Mouse (Mus musculus) kidney, embryonic 16.5 days (tissue): ENCODE measurements around the gene Sorcs3. TPM values are rescaled to one million over a fixed set of nuclear protein-coding genes. Genes with fewer than 3 reads are reported as not detected.

Experiments
- ATAC-seq: fragments of 200-750 bp; cut with Nextera tagmentation; 2 replicates; pipeline ENCODE4 v1.8.0; 2017; ENCODE audit warnings: moderate TSS enrichment; ENCODE audit not compliant: low FRiP score, low TSS enrichment
- H3K27ac ChIP-seq: fragments of 300-500 bp; sonication (generic); 2 replicates; pipeline ENCODE4 v1.5.1; 2014; ENCODE audit warnings: low read length
- H3K27me3 ChIP-seq: fragments of 300-500 bp; sonication (generic); 2 replicates; pipeline ENCODE4 v1.6.1; 2014; ENCODE audit warnings: low read length, control low read depth, mixed read lengths; ENCODE audit not compliant: insufficient read depth
- H3K36me3 ChIP-seq: fragments of 300-500 bp; sonication (generic); 2 replicates; pipeline ENCODE4 v1.6.1; 2014; ENCODE audit warnings: low read length, control low read depth, mixed read lengths; ENCODE audit not compliant: insufficient read depth
- H3K4me1 ChIP-seq: fragments of 300-500 bp; sonication (generic); 2 replicates; pipeline ENCODE4 v1.6.1; 2014; ENCODE audit warnings: low read length, control low read depth, mixed read lengths; ENCODE audit not compliant: insufficient read depth
- H3K4me2 ChIP-seq: fragments of 300-500 bp; sonication (generic); replicated peaks from 2 replicates; pipeline ENCODE4 v1.6.1; 2014; ENCODE audit warnings: low read depth, low read length
- H3K4me3 ChIP-seq: fragments of 300-500 bp; sonication (generic); 2 replicates; pipeline ENCODE4 v1.5.1; 2014; ENCODE audit warnings: mild to moderate bottlenecking, low read length
- H3K9ac ChIP-seq: fragments of 300-500 bp; sonication (generic); replicated peaks from 2 replicates; pipeline ENCODE4 v1.6.1; 2014; ENCODE audit warnings: low read length
- H3K9me3 ChIP-seq: fragments of 300-500 bp; sonication (generic); 2 replicates; pipeline ENCODE4 v1.6.1; 2016; ENCODE audit warnings: low read length, control low read depth
- WGBS: fragments of 180-500 bp; shearing (Covaris S2); extraction: QIAGEN DNeasy Blood & Tissue Kit; methylation state at CpG from one replicate; pipeline ENCODE4 v1.1.7; 2014; 5-methylcytosine and 5-hydroxymethylcytosine counted together
- polyA plus RNA-seq: library from polyadenylated mRNA; unstranded; fragments of >200 nt; fragmentation: Nextera tagmentation; extraction: Ambion mirVana; gene quantifications from 2 replicates; pipeline ENCODE4 v1.2.1, GENCODE M21; 2015

The Sorcs3 gene
- 1.3 and 1.8 TPM in 2 replicates for polyA plus RNA-seq

GRCm38 (mm10) chr19:48205929-48206814 is at the start of gene Sorcs3:
Sorcs3 (plus strand) TSS chr19:48206025.
- Histone ChIP-seq H3K27ac (no peak within 1 kb of the TSS), H3K36me3 (no peaks in the 10 kb centered on the region), H3K9me3 (peaks cover 5% of the 10 kb centered on the region; the same call in 1 of the 2 replicates), H3K4me2 (peak within 1 kb of the TSS; percentile 97), H3K27me3 (peaks cover 49% of the 10 kb centered on the region), H3K9ac (peak within 1 kb of the TSS; percentile 59), H3K4me1 (peaks cover 20% of the 10 kb centered on the region), H3K4me3 (peak within 1 kb of the TSS; percentile 59)
- peak; percentile 50; the same call in 1 of the 2 replicates for ATAC-seq
- under 1% methylated on average over 65 of the region's 70 CpGs for WGBS

- Histone ChIP-seq H3K4me3 (no peak overlapping the region), H3K4me2 (no peak overlapping the region), H3K9ac (no peak overlapping the region), H3K36me3 (no peaks in the 10 kb centered on the region), H3K27me3 (no peaks in the 10 kb centered on the region), H3K4me1 (no peaks in the 10 kb centered on the region), H3K27ac (no peak overlapping the region), H3K9me3 (no peaks in the 10 kb centered on the region)
- no peak for ATAC-seq
- WGBS = 89% methylated on average over 3 of the region's 3 CpGs
Observed at GRCm38 (mm10) chr19:48165341-48165740, 40.5 kb upstream of the Sorcs3 start.

- no peaks in the 10 kb centered on the region for H3K36me3 ChIP-seq
- H3K9me3 ChIP-seq = no peaks in the 10 kb centered on the region
- no peaks in the 10 kb centered on the region for H3K27me3 ChIP-seq
- H3K9ac ChIP-seq = no peak overlapping the region
- no peak for ATAC-seq
- no peak overlapping the region for H3K4me3 ChIP-seq
- H3K27ac ChIP-seq = no peak overlapping the region
- H3K4me2 ChIP-seq = no peak overlapping the region
- no peaks in the 10 kb centered on the region for H3K4me1 ChIP-seq
- 40% methylated on average over 1 of the region's 1 CpGs for WGBS
Observed at GRCm38 (mm10) chr19:48167110-48167509, 38.7 kb upstream of the Sorcs3 start.

GRCm38 (mm10) chr19:48168284-48168683 is 37.5 kb upstream of the Sorcs3 start:
- Histone ChIP-seq H3K27me3 (no peaks in the 10 kb centered on the region), H3K4me3 (no peak overlapping the region), H3K9ac (no peak overlapping the region), H3K4me1 (no peaks in the 10 kb centered on the region), H3K4me2 (no peak overlapping the region), H3K36me3 (no peaks in the 10 kb centered on the region), H3K27ac (no peak overlapping the region), H3K9me3 (no peaks in the 10 kb centered on the region)
- 54% methylated on average over 5 of the region's 5 CpGs for WGBS
- no peak for ATAC-seq

GRCm38 (mm10) chr19:48174717-48175116 is 31.1 kb upstream of the Sorcs3 start:
- no peak overlapping the region for H3K27ac ChIP-seq
- no peaks in the 10 kb centered on the region for H3K36me3 ChIP-seq
- no peak overlapping the region for H3K9ac ChIP-seq
- ATAC-seq = no peak
- H3K9me3 ChIP-seq = no peaks in the 10 kb centered on the region
- no peak overlapping the region for H3K4me3 ChIP-seq
- 68% methylated on average over 4 of the region's 4 CpGs for WGBS
- no peak overlapping the region for H3K4me2 ChIP-seq
- H3K27me3 ChIP-seq = no peaks in the 10 kb centered on the region
- no peaks in the 10 kb centered on the region for H3K4me1 ChIP-seq

GRCm38 (mm10) chr19:48203928-48204470 is 1.8 kb upstream of the Sorcs3 start:
- peak overlapping the region; percentile 97 for H3K4me2 ChIP-seq
- peaks cover 20% of the 10 kb centered on the region for H3K4me1 ChIP-seq
- peaks cover 49% of the 10 kb centered on the region for H3K27me3 ChIP-seq
- H3K4me3 ChIP-seq = peak overlapping the region; percentile 59
- no peaks in the 10 kb centered on the region for H3K36me3 ChIP-seq
- ATAC-seq = no peak; the same call in 1 of the 2 replicates
- 1% methylated on average over 22 of the region's 22 CpGs for WGBS
- H3K9ac ChIP-seq = no peak overlapping the region
- H3K27ac ChIP-seq = no peak overlapping the region
- H3K9me3 ChIP-seq = peaks cover 5% of the 10 kb centered on the region; the same call in 1 of the 2 replicates

- peaks cover 5% of the 10 kb centered on the region; the same call in 1 of the 2 replicates for H3K9me3 ChIP-seq
- peak overlapping the region; percentile 97 for H3K4me2 ChIP-seq
- H3K9ac ChIP-seq = no peak overlapping the region
- H3K4me3 ChIP-seq = peak overlapping the region; percentile 59
- under 1% methylated on average over 8 of the region's 8 CpGs for WGBS
- no peak for ATAC-seq
- H3K4me1 ChIP-seq = peaks cover 20% of the 10 kb centered on the region
- H3K27me3 ChIP-seq = peaks cover 49% of the 10 kb centered on the region
- no peak overlapping the region for H3K27ac ChIP-seq
- no peaks in the 10 kb centered on the region for H3K36me3 ChIP-seq
Observed at GRCm38 (mm10) chr19:48204476-48204875, 1.3 kb upstream of the Sorcs3 start.

GRCm38 (mm10) chr19:48204892-48205761 is 698 bp upstream of the Sorcs3 start:
- Histone ChIP-seq H3K9me3 (peaks cover 5% of the 10 kb centered on the region; the same call in 1 of the 2 replicates), H3K27me3 (peaks cover 49% of the 10 kb centered on the region), H3K4me3 (peak overlapping the region; percentile 59), H3K4me2 (peak overlapping the region; percentile 97), H3K4me1 (peaks cover 20% of the 10 kb centered on the region), H3K36me3 (no peaks in the 10 kb centered on the region), H3K9ac (peak overlapping the region; percentile 59), H3K27ac (no peak overlapping the region)
- ATAC-seq = peak; percentile 20; the same call in 1 of the 2 replicates
- WGBS = 1% methylated on average over 43 of the region's 62 CpGs

- peaks cover 20% of the 10 kb centered on the region for H3K4me1 ChIP-seq
- peaks cover 49% of the 10 kb centered on the region for H3K27me3 ChIP-seq
- no peak for ATAC-seq
- H3K4me3 ChIP-seq = peak overlapping the region; percentile 59
- H3K36me3 ChIP-seq = no peaks in the 10 kb centered on the region
- H3K9me3 ChIP-seq = peaks cover 2% of the 10 kb centered on the region; the same call in 1 of the 2 replicates
- WGBS = 3% methylated on average over 20 of the region's 21 CpGs
- no peak overlapping the region for H3K27ac ChIP-seq
- no peak overlapping the region for H3K9ac ChIP-seq
- H3K4me2 ChIP-seq = peak overlapping the region; percentile 97
Observed at GRCm38 (mm10) chr19:48206861-48207730, 1.3 kb downstream of the Sorcs3 start.
